Mouse (Mus musculus) right cerebral cortex, postnatal 36 days (tissue): ENCODE measurements around the gene Sulf2.
A peak's percentile ranks its signal among the peaks of the same experiment; 100 is the strongest.
"Not testable (repeated sequence)": the region's sequence is repeated elsewhere in the genome, so short reads cannot be mapped to it uniquely, and the experiment has no call there.

Source experiments
- DNase-seq, 2 experiments: peaks; one replicate each; pipeline ENCODE4 v3.0.0; 2022; ENCODE audit warnings: low spot score in 2 of 2, mixed read lengths in 1 of 2

Gene Sulf2

GRCm38 (mm10) chr2:166155454-166155815 lies at the start of gene Sulf2:
Gene Sulf2, minus strand, starts transcription at chr2:166155663.
- DNase-seq = peak; percentile 57 to 78

- no peak for DNase-seq
Observed at GRCm38 (mm10) chr2:166204174-166204573, 48.7 kb upstream of the Sulf2 start.

GRCm38 (mm10) chr2:166203647-166204046 lies 48.2 kb upstream of the Sulf2 start:
- DNase-seq = no peak

GRCm38 (mm10) chr2:166197964-166198363 lies 42.5 kb upstream of the Sulf2 start:
- no peak for DNase-seq

GRCm38 (mm10) chr2:166197064-166197463 lies 41.6 kb upstream of the Sulf2 start:
- DNase-seq = no peak

GRCm38 (mm10) chr2:166196080-166196786 lies 40.8 kb upstream of the Sulf2 start:
- DNase-seq = no peak

- DNase-seq = no peak
Observed at GRCm38 (mm10) chr2:166195041-166195440, 39.6 kb upstream of the Sulf2 start.

GRCm38 (mm10) chr2:166194112-166194758 lies 38.8 kb upstream of the Sulf2 start:
- DNase-seq = no peak

- no peak for DNase-seq
Observed at GRCm38 (mm10) chr2:166193509-166193908, 38.0 kb upstream of the Sulf2 start.

GRCm38 (mm10) chr2:166190816-166191215 lies 35.4 kb upstream of the Sulf2 start:
- DNase-seq = no peak

- no peak for DNase-seq
Observed at GRCm38 (mm10) chr2:166189191-166189590, 33.7 kb upstream of the Sulf2 start.

GRCm38 (mm10) chr2:166187874-166188453 lies 32.5 kb upstream of the Sulf2 start:
- DNase-seq = not testable (repeated sequence)

GRCm38 (mm10) chr2:166187319-166187718 lies 31.9 kb upstream of the Sulf2 start:
- DNase-seq = not testable (repeated sequence)

- no peak for DNase-seq
Observed at GRCm38 (mm10) chr2:166186244-166186948, 30.9 kb upstream of the Sulf2 start.

GRCm38 (mm10) chr2:166185768-166186167 lies 30.3 kb upstream of the Sulf2 start:
- no peak for DNase-seq

- no peak for DNase-seq
Observed at GRCm38 (mm10) chr2:166184417-166184816, 29.0 kb upstream of the Sulf2 start.

GRCm38 (mm10) chr2:166182009-166182685 lies 26.7 kb upstream of the Sulf2 start:
- DNase-seq = no peak

- peak in 1 of 2 experiments; percentile 23 for DNase-seq
Observed at GRCm38 (mm10) chr2:166180744-166181508, 25.5 kb upstream of the Sulf2 start.

- no peak for DNase-seq
Observed at GRCm38 (mm10) chr2:166180136-166180649, 24.7 kb upstream of the Sulf2 start.

- DNase-seq = no peak
Observed at GRCm38 (mm10) chr2:166179457-166180101, 24.1 kb upstream of the Sulf2 start.
